Mouse (Mus musculus): ENCODE results near the gene Nav3.

DNA sequence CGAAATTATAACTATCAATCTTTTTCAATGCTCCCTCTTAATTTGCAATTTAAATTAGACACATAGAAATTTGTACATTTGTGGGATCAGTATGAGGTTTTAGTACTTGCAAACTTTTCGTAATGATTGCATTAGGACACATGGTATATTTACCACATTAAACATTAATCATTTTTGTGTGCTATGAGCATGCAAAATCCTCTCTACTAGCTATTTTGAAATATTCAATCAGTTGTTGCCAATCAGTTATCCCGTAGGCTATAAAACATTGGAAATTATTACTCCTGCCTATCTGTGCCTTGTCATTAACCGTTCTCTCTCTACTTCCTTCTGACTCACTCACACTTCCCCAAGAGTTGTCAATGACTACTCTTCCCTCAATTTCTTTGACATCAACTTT is 579.9 kb downstream of the Nav3 start:
- TF ChIP-seq CTCF (IDR thresholded peaks at IDR 0.05; ENCODE audit: extremely low read depth, insufficient read depth, low read length): no peak
- no peak for TF ChIP-seq POLR2A (IDR thresholded peaks at IDR 0.05; ENCODE audit: extremely low read depth, insufficient read depth, low read length)
